Mouse (Mus musculus): ENCODE measurements around the gene Tmem185b.

Tmem185b gene

GRCm38 (mm10) chr1:119539252-119539651 lies 13.3 kb downstream of the Tmem185b start:
- in situ Hi-C loops (cut with MboI, MseI): no loop called here

- in situ Hi-C loops (cut with MboI, MseI): loop anchor here (10.0 kb wide), 2 partner anchors 114 to 354 kb away; no protein-coding TSS in a partner anchor
These were observed 15.0 kb downstream of the Tmem185b start for GRCm38 (mm10) chr1:119540836-119541557.

- in situ Hi-C loops (cut with MboI, MseI): loop anchor here (10.0 kb wide), 2 partner anchors 113 to 353 kb away; no protein-coding TSS in a partner anchor
These were observed 15.6 kb downstream of the Tmem185b start for GRCm38 (mm10) chr1:119541570-119541969.

- in situ Hi-C loops (cut with MboI, MseI): loop anchor here (10.0 kb wide), 2 partner anchors 111 to 351 kb away; no protein-coding TSS in a partner anchor
These were observed 17.4 kb downstream of the Tmem185b start for GRCm38 (mm10) chr1:119543316-119543715.

GRCm38 (mm10) chr1:119544611-119545155 lies 18.7 kb downstream of the Tmem185b start:
- in situ Hi-C loops (cut with MboI, MseI): loop anchor here (10.0 kb wide), 2 partner anchors 110 to 350 kb away; no protein-coding TSS in a partner anchor

- in situ Hi-C loops (cut with MboI, MseI): loop anchor here (10.0 kb wide), 2 partner anchors 110 to 350 kb away; no protein-coding TSS in a partner anchor
These were observed 19.2 kb downstream of the Tmem185b start for GRCm38 (mm10) chr1:119545164-119545563.

GRCm38 (mm10) chr1:119545671-119546070 lies 19.7 kb downstream of the Tmem185b start:
- in situ Hi-C loops (cut with MboI, MseI): loop anchor here (10.0 kb wide), 2 partner anchors 109 to 349 kb away; no protein-coding TSS in a partner anchor

GRCm38 (mm10) chr1:119546490-119546889 lies 20.5 kb downstream of the Tmem185b start:
- in situ Hi-C loops (cut with MboI, MseI): loop anchor here (10.0 kb wide), 2 partner anchors 108 to 348 kb away; no protein-coding TSS in a partner anchor

GRCm38 (mm10) chr1:119548668-119549326 lies 22.8 kb downstream of the Tmem185b start:
- in situ Hi-C loops (cut with MboI, MseI): loop anchor here (10.0 kb wide), 2 partner anchors 106 to 346 kb away; no protein-coding TSS in a partner anchor

- in situ Hi-C loops (cut with MboI, MseI): loop anchor here (10.0 kb wide), 2 partner anchors 105 to 345 kb away; no protein-coding TSS in a partner anchor
These were observed 23.3 kb downstream of the Tmem185b start for GRCm38 (mm10) chr1:119549327-119549689.

GRCm38 (mm10) chr1:119550064-119550463 lies 24.1 kb downstream of the Tmem185b start:
- in situ Hi-C loops (cut with MboI, MseI): no loop called here

- in situ Hi-C loops (cut with MboI, MseI): no loop called here
These were observed 25.7 kb downstream of the Tmem185b start for GRCm38 (mm10) chr1:119551651-119552050.

GRCm38 (mm10) chr1:119555651-119556050 lies 29.7 kb downstream of the Tmem185b start:
- in situ Hi-C loops (cut with MboI, MseI): no loop called here

GRCm38 (mm10) chr1:119557641-119558395 lies 31.9 kb downstream of the Tmem185b start:
- in situ Hi-C loops (cut with MboI, MseI): no loop called here

GRCm38 (mm10) chr1:119565531-119565930 lies 39.6 kb downstream of the Tmem185b start:
- in situ Hi-C loops (cut with MboI, MseI): no loop called here

- in situ Hi-C loops (cut with MboI, MseI): no loop called here
These were observed 44.2 kb downstream of the Tmem185b start for GRCm38 (mm10) chr1:119570134-119570533.
